Mouse (Mus musculus): ENCODE results near the gene Rpusd1.
"Not testable (repeated sequence)": the region's sequence is repeated elsewhere in the genome, so short reads cannot be mapped to it uniquely, and the experiment has no call there.

Rpusd1 gene

GRCm38 (mm10) chr17:25738861-25739260 is 11.4 kb downstream of the Rpusd1 start:
- no peak for DNase-seq (ENCODE audit: low spot score)

GRCm38 (mm10) chr17:25741471-25741870 is 14.0 kb downstream of the Rpusd1 start:
- DNase-seq (ENCODE audit: low spot score): not testable (repeated sequence)

- DNase-seq (ENCODE audit: low spot score): no peak
These were observed 16.4 kb downstream of the Rpusd1 start for GRCm38 (mm10) chr17:25743831-25744230.

GRCm38 (mm10) chr17:25744311-25744710 is 16.8 kb downstream of the Rpusd1 start:
- DNase-seq (ENCODE audit: low spot score): no peak

- DNase-seq (ENCODE audit: low spot score): no peak
These were observed 20.8 kb downstream of the Rpusd1 start for GRCm38 (mm10) chr17:25748238-25748637.

- no peak for DNase-seq (ENCODE audit: low spot score)
These were observed 21.8 kb downstream of the Rpusd1 start for GRCm38 (mm10) chr17:25749314-25749713.

GRCm38 (mm10) chr17:25751446-25751845 is 24.0 kb downstream of the Rpusd1 start:
- DNase-seq (ENCODE audit: low spot score): no peak

GRCm38 (mm10) chr17:25754241-25754640 is 26.8 kb downstream of the Rpusd1 start, which contains the start of gene Msln:
Gene Msln, minus strand, starts transcription at chr17:25754378.
- no peak for DNase-seq (ENCODE audit: low spot score)

GRCm38 (mm10) chr17:25755086-25755485 is 27.6 kb downstream of the Rpusd1 start:
- DNase-seq (ENCODE audit: low spot score): no peak

GRCm38 (mm10) chr17:25755627-25756377 is 28.3 kb downstream of the Rpusd1 start:
- no peak for DNase-seq (ENCODE audit: low spot score)

- no peak for DNase-seq (ENCODE audit: low spot score)
These were observed 29.1 kb downstream of the Rpusd1 start for GRCm38 (mm10) chr17:25756378-25757242.

GRCm38 (mm10) chr17:25757691-25758090 is 30.2 kb downstream of the Rpusd1 start:
- no peak for DNase-seq (ENCODE audit: low spot score)

- DNase-seq (ENCODE audit: low spot score): no peak
These were observed 32.7 kb downstream of the Rpusd1 start for GRCm38 (mm10) chr17:25760148-25760547.

GRCm38 (mm10) chr17:25761561-25761970 is 34.1 kb downstream of the Rpusd1 start:
- no peak for DNase-seq (ENCODE audit: low spot score)

- no peak for DNase-seq (ENCODE audit: low spot score)
These were observed 35.1 kb downstream of the Rpusd1 start for GRCm38 (mm10) chr17:25762591-25762990.

- DNase-seq (ENCODE audit: low spot score): no peak
These were observed 38.4 kb downstream of the Rpusd1 start for GRCm38 (mm10) chr17:25765886-25766285.

- no peak for DNase-seq (ENCODE audit: low spot score)
These were observed 41.9 kb downstream of the Rpusd1 start for GRCm38 (mm10) chr17:25769331-25769730.

GRCm38 (mm10) chr17:25773549-25774120 is 46.2 kb downstream of the Rpusd1 start, which contains the start of gene Narfl:
Gene Narfl, plus strand, starts transcription at chr17:25773776.
- DNase-seq (ENCODE audit: low spot score): peak; percentile 95

- no peak for DNase-seq (ENCODE audit: low spot score)
These were observed 48.0 kb downstream of the Rpusd1 start for GRCm38 (mm10) chr17:25775318-25776062.

- DNase-seq (ENCODE audit: low spot score): no peak
These were observed 50.5 kb downstream of the Rpusd1 start for GRCm38 (mm10) chr17:25777948-25778347.

Data from left cerebral cortex, adult 11 months (tissue).